Mouse (Mus musculus): Measurements from ENCODE around the gene Olfr1161. TPM values are rescaled to one million over a fixed set of nuclear protein-coding genes. Genes with fewer than 3 reads are reported as not detected.
"Not testable (repeated sequence)": the region's sequence is repeated elsewhere in the genome, so short reads cannot be mapped to it uniquely, and the experiment has no call there.

Olfr1161 gene
- total RNA-seq (2021) = not detected
- long read RNA-seq = 0 reads

GRCm38 (mm10) chr2:88022474-88022873 is at the start of gene Olfr1161:
Olfr1161 (plus strand) TSS chr2:88022774.
- DNase-seq (ENCODE audit: low spot score in 2 of 2) = not testable (repeated sequence)

- no peak for DNase-seq (ENCODE audit: low spot score in 2 of 2)
Observed at GRCm38 (mm10) chr2:87974563-87974962, 48.0 kb upstream of the Olfr1161 start, which contains the start of gene Olfr74. Olfr74 (minus strand) TSS chr2:87974663.

DNA sequence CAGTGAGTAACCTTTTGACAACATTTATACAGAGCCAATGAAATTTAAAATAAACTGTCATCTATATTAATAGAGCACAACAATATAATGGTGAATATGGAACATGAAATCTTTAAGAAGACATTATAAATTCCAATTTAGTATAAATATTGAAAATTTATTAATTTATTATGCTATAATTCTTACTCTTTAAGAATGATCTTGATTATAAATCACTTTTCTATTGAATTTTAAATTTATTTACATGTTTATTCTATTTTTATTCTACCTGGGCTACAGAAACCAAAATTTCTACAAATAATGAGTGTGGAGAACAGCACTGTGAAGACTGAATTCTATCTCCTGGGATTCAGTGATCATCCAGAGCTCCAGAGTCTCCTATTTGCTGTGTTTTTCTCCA is 32.8 kb upstream of the Olfr1161 start, which contains the start of gene Olfr1158:
Gene Olfr1158, plus strand, starts transcription at position 301 of the 400 bp plus-strand sequence.
- DNase-seq (ENCODE audit: low spot score in 2 of 2) = no peak

DNA sequence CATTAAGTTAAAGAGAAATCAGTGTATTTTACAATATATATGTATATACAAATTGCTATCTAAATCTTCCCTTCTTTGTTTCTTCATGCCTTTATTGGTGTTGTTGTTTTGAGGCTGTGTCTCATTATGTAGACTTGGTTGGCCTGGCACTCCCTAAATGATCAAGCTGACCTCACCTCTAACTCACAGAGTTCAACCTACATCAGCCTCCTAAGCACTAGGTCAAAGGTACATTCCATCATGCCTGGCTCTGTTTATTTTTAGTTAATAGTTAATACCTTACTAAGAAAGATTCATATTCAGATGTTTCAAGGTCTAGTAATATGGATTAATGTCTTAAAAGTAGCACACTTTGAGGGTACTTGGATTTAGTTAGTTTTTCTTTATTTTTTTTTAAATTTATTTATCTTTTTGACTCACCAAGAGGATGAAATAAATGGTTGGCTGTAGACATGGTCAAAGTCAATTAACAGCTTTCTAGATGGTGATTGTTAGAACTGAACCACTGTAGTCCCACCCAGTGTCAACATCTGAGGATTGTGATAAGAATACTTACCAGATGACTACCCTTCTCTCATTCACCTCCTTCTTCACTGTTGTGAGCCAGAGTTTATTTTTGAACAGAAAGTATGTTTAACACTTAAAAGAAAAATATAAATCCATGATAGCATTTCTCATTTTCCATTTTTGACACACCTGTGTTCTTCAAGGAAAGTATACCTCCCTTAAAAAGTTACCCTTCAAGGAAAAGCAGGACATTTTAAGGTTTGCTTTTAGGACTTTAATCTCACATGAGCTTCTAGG is 14.9 kb upstream of the Olfr1161 start, which contains the start of gene Olfr1160:
Gene Olfr1160, minus strand, starts transcription at position 754 of the 804 bp plus-strand sequence.
- no peak for DNase-seq (ENCODE audit: low spot score in 2 of 2)

DNA sequence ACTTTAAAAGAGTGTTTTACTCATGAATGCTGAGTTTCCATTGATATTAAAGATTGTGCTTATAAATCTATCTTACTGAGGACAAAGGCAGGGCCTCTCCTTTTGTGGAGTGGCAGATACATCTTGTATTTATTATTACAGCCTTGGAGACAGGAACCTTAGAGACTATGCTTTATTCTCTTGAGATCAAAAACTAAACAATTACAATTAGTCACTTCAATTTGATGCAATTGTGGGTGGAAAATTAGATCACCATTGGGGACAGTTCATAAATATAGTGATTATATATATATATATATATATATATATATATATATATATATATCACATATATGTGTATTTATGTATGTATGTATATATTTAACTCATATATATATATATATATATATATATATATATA is 15.0 kb downstream of the Olfr1161 start, which contains the start of gene Olfr73:
Gene Olfr73, minus strand, starts transcription at position 101 of the 400 bp plus-strand sequence.
- DNase-seq (ENCODE audit: low spot score in 2 of 2) = no peak

GRCm38 (mm10) chr2:88051029-88051428 is 28.5 kb downstream of the Olfr1161 start, which contains the start of gene Olfr1162:
Olfr1162 (minus strand) TSS chr2:88051129.
- DNase-seq (ENCODE audit: low spot score in 2 of 2) = no peak

- no peak for DNase-seq (ENCODE audit: low spot score in 2 of 2)
Observed at GRCm38 (mm10) chr2:88063587-88063986, 41.0 kb downstream of the Olfr1161 start.

GRCm38 (mm10) chr2:88071730-88072129 is 49.2 kb downstream of the Olfr1161 start, which contains the start of gene Olfr1163:
Olfr1163 (minus strand) TSS chr2:88071830.
- no peak for DNase-seq (ENCODE audit: low spot score in 2 of 2)

Other genes starting within 250 kb of the Olfr1161 start
- not detected for gene Olfr152, start 243.3 kb upstream of the Olfr1161 start, total RNA-seq (2021)
- gene Olfr1143, start 222.2 kb upstream of the Olfr1161 start, total RNA-seq (2021) = not detected
- gene Olfr1145, start 213.0 kb upstream of the Olfr1161 start, total RNA-seq (2021) = not detected
- not detected for gene Olfr1148, start 192.2 kb upstream of the Olfr1161 start, total RNA-seq (2021)
- gene Olfr1150-ps1, start 178.8 kb upstream of the Olfr1161 start, total RNA-seq (2021) = not detected
- gene Olfr1151, start 166.9 kb upstream of the Olfr1161 start, total RNA-seq (2021) = not detected
- under 1 TPM in 1 of 2 experiments, not detected in 1; 0.04 TPM for gene Olfr1152, start 156.3 kb upstream of the Olfr1161 start, total RNA-seq (2021)
- not detected for gene Olfr1153, start 127.8 kb upstream of the Olfr1161 start, total RNA-seq (2021)
- gene Olfr1154, start 117.6 kb upstream of the Olfr1161 start, total RNA-seq (2021) = not detected
- gene Olfr1155, start 77.6 kb upstream of the Olfr1161 start, total RNA-seq (2021) = not detected
- not detected for gene Olfr1156, start 69.7 kb upstream of the Olfr1161 start, total RNA-seq (2021)
- not detected for gene Olfr1157, start 54.5 kb upstream of the Olfr1161 start, total RNA-seq (2021)
- gene Olfr74, start 48.1 kb upstream of the Olfr1161 start, total RNA-seq (2021) = not detected
- gene Olfr1158, start 32.7 kb upstream of the Olfr1161 start, total RNA-seq (2021) = not detected
- gene Olfr1160, start 14.5 kb upstream of the Olfr1161 start, total RNA-seq (2021) = not detected
- gene Olfr73, start 14.9 kb downstream of the Olfr1161 start, total RNA-seq (2021) = not detected
- not detected for gene Olfr1162, start 28.4 kb downstream of the Olfr1161 start, total RNA-seq (2021)
- not detected for gene Olfr1163, start 49.1 kb downstream of the Olfr1161 start, total RNA-seq (2021)
- not detected for gene Olfr1164, start 71.2 kb downstream of the Olfr1161 start, total RNA-seq (2021)
- not detected for gene Olfr1166, start 105.5 kb downstream of the Olfr1161 start, total RNA-seq (2021)
- gene Olfr1167, start 132.4 kb downstream of the Olfr1161 start, total RNA-seq (2021) = not detected
- gene Olfr1168, start 159.1 kb downstream of the Olfr1161 start, total RNA-seq (2021) = not detected
- gene Olfr1170, start 205.6 kb downstream of the Olfr1161 start, total RNA-seq (2021) = not detected

Data from layer of hippocampus, postnatal 10 days (tissue).